Mouse (Mus musculus) thymus, postnatal 10 days (tissue): ENCODE measurements at regions not wholly inside any gene's neighbourhood (a gene's known extent, or its start where the extent isn't known, plus 50 kb on each side); places are given as distances from the start of the nearest gene placed in this dataset.

Experiments
- DNase-seq, 2 experiments: peaks; one replicate each; pipeline ENCODE4 v3.0.0; 2021; ENCODE audit warnings: low spot score in 2 of 2

GRCm38 (mm10) chr10:44945205-44945725, 121.7 kb upstream of the Prep start:
- no peak for DNase-seq

GRCm38 (mm10) chr10:44939403-44939802, 127.6 kb upstream of the Prep start:
- no peak for DNase-seq

- no peak for DNase-seq
Measured at GRCm38 (mm10) chr10:44936976-44937500, 130.0 kb upstream of the Prep start.

GRCm38 (mm10) chr10:44930796-44931195, 136.2 kb upstream of the Prep start:
- no peak for DNase-seq

- no peak for DNase-seq
Measured at GRCm38 (mm10) chr10:44913751-44914388, 153.1 kb upstream of the Prep start.

GRCm38 (mm10) chr10:44904520-44904919, 162.5 kb upstream of the Prep start:
- DNase-seq = no peak

- no peak for DNase-seq
Measured at GRCm38 (mm10) chr10:44901203-44901602, 165.8 kb upstream of the Prep start.

GRCm38 (mm10) chr10:44892124-44892523, 174.9 kb upstream of the Prep start:
- no peak for DNase-seq

- no peak for DNase-seq
Measured at GRCm38 (mm10) chr10:44887081-44887683, 179.8 kb upstream of the Prep start.

- no peak for DNase-seq
Measured at GRCm38 (mm10) chr10:44881967-44882366, 185.0 kb upstream of the Prep start.

GRCm38 (mm10) chr10:44877076-44877663, 189.8 kb upstream of the Prep start:
- no peak for DNase-seq

- no peak for DNase-seq
Measured at GRCm38 (mm10) chr10:44873642-44874285, 193.2 kb upstream of the Prep start.

GRCm38 (mm10) chr10:44864191-44864747, 202.7 kb upstream of the Prep start:
- DNase-seq = no peak

- DNase-seq = no peak
Measured at GRCm38 (mm10) chr10:44862360-44862674, 204.7 kb upstream of the Prep start.

GRCm38 (mm10) chr10:44861671-44862359, 205.2 kb upstream of the Prep start:
- DNase-seq = no peak

- no peak for DNase-seq
Measured at GRCm38 (mm10) chr10:44857444-44857843, 209.6 kb upstream of the Prep start.

- DNase-seq = no peak
Measured at GRCm38 (mm10) chr10:44854109-44854508, 212.9 kb upstream of the Prep start.

GRCm38 (mm10) chr10:44849016-44849415, 218.0 kb upstream of the Prep start:
- no peak for DNase-seq

GRCm38 (mm10) chr10:44846765-44847164, 220.2 kb upstream of the Prep start:
- no peak for DNase-seq

GRCm38 (mm10) chr10:44846149-44846548, 220.9 kb upstream of the Prep start:
- DNase-seq = no peak

GRCm38 (mm10) chr10:44840449-44840848, 226.6 kb upstream of the Prep start:
- no peak for DNase-seq

- no peak for DNase-seq
Measured at GRCm38 (mm10) chr10:44832455-44832854, 234.5 kb upstream of the Prep start.
